Mouse (Mus musculus) neural tube, embryonic 11.5 days (tissue): ENCODE results near the gene St6galnac1. TPM values are rescaled to one million over a fixed set of nuclear protein-coding genes. Genes with fewer than 3 reads are reported as not detected.

Experiments
- ATAC-seq: fragments of 200-750 bp; cut with Nextera tagmentation; 2 replicates; pipeline ENCODE4 v1.8.0; 2017; ENCODE audit warnings: moderate number of reproducible peaks, mild to moderate bottlenecking, moderate TSS enrichment, moderate library complexity; ENCODE audit not compliant: insufficient read depth, low FRiP score, low TSS enrichment
- DNase-seq: peaks from one replicate; pipeline ENCODE4 v3.0.0-alpha.2; 2015; ENCODE audit warnings: low spot score
- H3K27ac ChIP-seq: fragments of 300-500 bp; sonication (generic); 2 replicates; pipeline ENCODE4 v1.5.1; 2014; ENCODE audit warnings: low read depth, mild to moderate bottlenecking, low read length
- H3K27me3 ChIP-seq: fragments of 300-500 bp; sonication (generic); 2 replicates; pipeline ENCODE4 v1.6.1; 2014; ENCODE audit warnings: mild to moderate bottlenecking, low read length, mixed read lengths; ENCODE audit not compliant: control insufficient read depth, insufficient read depth
- H3K36me3 ChIP-seq: fragments of 300-500 bp; sonication (generic); 2 replicates; pipeline ENCODE4 v1.6.1; 2014; ENCODE audit warnings: mild to moderate bottlenecking, low read length, moderate library complexity, mixed read lengths; ENCODE audit not compliant: control insufficient read depth, insufficient read depth
- H3K4me1 ChIP-seq: fragments of 300-500 bp; sonication (generic); 2 replicates; pipeline ENCODE4 v1.6.1; 2014; ENCODE audit warnings: low read length, mixed read lengths; ENCODE audit not compliant: control insufficient read depth, insufficient read depth
- H3K4me2 ChIP-seq: fragments of 300-500 bp; sonication (generic); 2 replicates; pipeline ENCODE4 v1.6.1; 2014; ENCODE audit warnings: low read depth, mild to moderate bottlenecking, moderate library complexity
- H3K4me3 ChIP-seq: fragments of 300-500 bp; sonication (generic); 2 replicates; pipeline ENCODE4 v1.5.1; 2014; ENCODE audit warnings: low read depth, low read length
- H3K9ac ChIP-seq: fragments of 300-500 bp; sonication (generic); 2 replicates; pipeline ENCODE4 v1.6.1; 2014; ENCODE audit warnings: mild to moderate bottlenecking, low read length
- H3K9me3 ChIP-seq: fragments of 300-500 bp; sonication (generic); 2 replicates; pipeline ENCODE4 v1.6.1; 2016; ENCODE audit warnings: low read length; ENCODE audit not compliant: control insufficient read depth
- WGBS: fragments of 180-500 bp; shearing (Covaris S2); extraction: QIAGEN DNeasy Blood & Tissue Kit; methylation state at CpG from one replicate; pipeline ENCODE4 v1.1.7; 2014; 5-methylcytosine and 5-hydroxymethylcytosine counted together
- polyA plus RNA-seq: library from polyadenylated mRNA; unstranded; fragments of >200 nt; fragmentation: Nextera tagmentation; extraction: Ambion mirVana; gene quantifications from 2 replicates; pipeline ENCODE4 v1.2.1, GENCODE M21; 2014

The St6galnac1 gene
- polyA plus RNA-seq, 1 experiment from 2014 or later = not detected

DNA sequence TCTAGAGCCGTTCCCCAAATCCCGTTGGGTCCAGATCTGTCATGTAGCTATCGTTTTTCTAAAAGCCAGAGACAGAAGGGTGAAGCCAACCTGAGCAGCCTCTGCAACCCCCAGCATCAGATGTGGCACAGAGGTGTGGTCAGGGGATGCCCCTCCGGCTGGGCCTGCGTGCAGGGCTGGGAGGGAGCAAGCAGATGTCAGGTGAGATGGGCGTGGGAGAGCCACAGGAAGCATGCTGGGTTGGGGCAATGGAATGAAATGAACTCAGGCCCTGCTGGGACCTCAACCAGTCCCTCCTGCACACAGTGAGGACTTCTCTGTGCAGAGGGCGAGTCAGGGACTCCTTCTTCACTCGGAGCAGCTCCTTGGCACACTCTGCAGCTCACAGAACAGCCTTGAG is 34.2 kb upstream of the St6galnac1 start:
- Histone ChIP-seq H3K27me3 (no peaks in the 10 kb centered on the region), H3K4me3 (no peak overlapping the region), H3K9me3 (no peaks in the 10 kb centered on the region), H3K4me1 (peaks cover 42% of the 10 kb centered on the region), H3K27ac (no peak overlapping the region), H3K36me3 (no peaks in the 10 kb centered on the region), H3K9ac (no peak overlapping the region), H3K4me2 (no peak overlapping the region)
- ATAC-seq = no peak
- DNase-seq = no peak
- 74% methylated on average over 8 of the region's 8 CpGs for WGBS

DNA sequence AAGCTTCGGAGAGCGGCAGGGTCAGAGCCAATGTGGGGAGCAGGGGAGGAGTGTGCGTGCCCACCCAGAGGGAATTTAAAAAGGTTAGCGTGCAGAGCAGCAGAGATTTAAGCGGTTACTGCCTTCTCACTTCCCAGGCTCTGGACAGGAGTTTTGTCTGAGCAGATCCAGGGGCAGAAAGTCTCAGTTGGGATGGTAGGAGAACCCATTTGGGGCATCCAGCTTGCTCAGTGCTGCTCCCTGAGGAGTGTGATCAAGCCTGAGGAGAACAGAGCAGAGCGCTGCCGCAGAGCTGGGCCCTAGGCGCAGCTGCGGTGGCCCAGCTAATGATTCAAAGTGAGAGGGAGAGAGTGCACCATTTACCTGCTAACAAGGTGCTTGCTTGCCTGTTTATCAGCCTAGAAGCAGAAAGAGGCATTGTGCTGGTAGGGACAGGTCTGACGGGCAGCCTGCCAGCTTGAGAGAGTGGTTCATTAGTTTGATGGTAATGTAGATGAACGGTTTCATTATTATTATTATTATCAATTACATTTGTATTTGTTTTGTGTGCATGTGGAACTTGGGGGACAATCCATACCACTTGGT is 33.6 kb upstream of the St6galnac1 start:
- Histone ChIP-seq H3K4me3 (no peak overlapping the region), H3K27ac (no peak overlapping the region), H3K9ac (no peak overlapping the region), H3K36me3 (no peaks in the 10 kb centered on the region), H3K27me3 (no peaks in the 10 kb centered on the region), H3K9me3 (no peaks in the 10 kb centered on the region), H3K4me2 (no peak overlapping the region), H3K4me1 (peaks cover 36% of the 10 kb centered on the region)
- WGBS = 81% methylated on average over 11 of the region's 11 CpGs
- no peak for DNase-seq
- ATAC-seq = no peak

DNA sequence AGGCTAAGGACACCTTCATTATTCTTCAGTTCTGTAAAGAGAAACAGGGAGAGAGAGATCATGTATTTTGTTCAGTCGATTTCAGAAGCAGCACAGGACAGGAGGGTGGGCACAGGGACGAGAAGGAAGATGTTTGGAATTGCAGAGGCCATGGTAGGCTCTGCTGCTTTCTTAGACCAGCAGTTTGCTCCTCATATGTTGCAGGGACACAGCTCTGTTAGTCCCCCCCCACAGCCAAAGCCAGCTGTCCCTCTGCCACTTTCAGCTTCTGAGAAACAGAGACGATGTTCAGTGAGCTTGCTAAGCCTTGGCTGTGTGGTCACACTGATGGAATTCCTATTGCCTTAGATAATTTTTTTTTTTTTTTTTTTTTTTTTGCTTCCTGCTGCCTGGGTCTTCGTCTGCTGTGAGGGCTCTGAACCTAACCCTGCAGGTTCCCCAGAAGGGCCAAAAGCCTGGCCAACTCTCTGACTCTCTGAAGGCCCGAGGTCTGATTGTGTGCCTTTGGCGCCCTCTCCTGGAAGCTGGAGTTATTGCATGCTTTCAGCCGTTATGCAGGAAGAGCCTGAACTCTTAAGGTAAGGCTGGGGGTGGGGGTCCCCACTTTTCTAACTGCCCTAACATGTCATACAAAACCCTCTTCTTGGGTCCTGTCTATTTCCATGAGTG is 32.8 kb upstream of the St6galnac1 start:
- Histone ChIP-seq H3K27ac (no peak overlapping the region), H3K4me1 (peaks cover 28% of the 10 kb centered on the region), H3K9me3 (no peaks in the 10 kb centered on the region), H3K9ac (no peak overlapping the region), H3K4me3 (no peak overlapping the region), H3K27me3 (no peaks in the 10 kb centered on the region), H3K36me3 (no peaks in the 10 kb centered on the region), H3K4me2 (no peak overlapping the region)
- peak; percentile 83 for DNase-seq
- WGBS = 32% methylated on average over 7 of the region's 7 CpGs
- ATAC-seq = no peak

DNA sequence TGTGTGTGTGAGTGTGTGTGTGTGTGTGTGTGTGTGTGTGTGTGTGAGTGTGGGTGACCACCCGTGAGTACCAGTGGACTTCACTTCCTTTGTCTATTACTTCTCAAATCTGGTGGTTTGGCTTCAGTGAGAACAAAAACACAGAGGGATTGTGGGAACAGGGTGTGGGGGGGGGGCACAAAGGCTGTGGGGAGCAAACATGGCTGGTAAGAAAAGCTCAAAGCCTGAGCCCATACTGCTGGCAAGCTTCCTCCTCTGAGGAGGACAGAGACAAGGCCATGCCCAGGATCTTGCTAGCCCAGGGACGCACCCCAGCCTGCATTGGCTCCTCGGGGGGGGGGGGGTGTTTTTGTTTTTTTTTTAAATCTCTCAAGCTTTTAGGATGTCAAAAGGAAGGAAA is 32.2 kb upstream of the St6galnac1 start:
- Histone ChIP-seq H3K27me3 (no peaks in the 10 kb centered on the region), H3K27ac (no peak overlapping the region), H3K9me3 (no peaks in the 10 kb centered on the region), H3K36me3 (no peaks in the 10 kb centered on the region), H3K4me1 (peaks cover 23% of the 10 kb centered on the region), H3K4me3 (no peak overlapping the region), H3K9ac (no peak overlapping the region), H3K4me2 (no peak overlapping the region)
- ATAC-seq (no peak), DNase-seq (no peak)
- 86% methylated on average over 2 of the region's 3 CpGs for WGBS

DNA sequence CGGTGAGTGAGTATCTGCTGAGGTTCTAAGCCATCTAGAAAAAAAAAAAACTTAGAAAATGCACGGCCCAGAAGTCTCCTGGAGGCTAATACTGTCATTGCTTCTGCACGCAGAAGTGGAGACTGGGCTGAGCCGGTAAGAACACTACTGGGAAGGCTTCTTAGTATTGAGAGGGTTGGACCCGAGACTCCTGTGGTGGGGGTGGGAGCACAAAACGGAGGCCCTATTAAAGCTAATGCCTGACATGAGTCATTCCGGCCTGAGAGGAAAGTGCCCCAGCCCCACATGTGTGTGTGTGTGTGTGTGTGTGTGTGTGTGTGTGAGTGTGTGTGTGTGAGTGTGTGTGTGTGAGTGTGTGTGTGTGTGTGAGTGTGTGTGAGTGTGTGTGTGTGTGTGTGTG is 31.8 kb upstream of the St6galnac1 start:
- Histone ChIP-seq H3K4me1 (peaks cover 18% of the 10 kb centered on the region), H3K4me3 (no peak overlapping the region), H3K9me3 (no peaks in the 10 kb centered on the region), H3K9ac (no peak overlapping the region), H3K36me3 (no peaks in the 10 kb centered on the region), H3K4me2 (no peak overlapping the region), H3K27me3 (no peaks in the 10 kb centered on the region), H3K27ac (no peak overlapping the region)
- WGBS = 77% methylated on average over 7 of the region's 7 CpGs
- no peak for DNase-seq
- ATAC-seq = no peak

DNA sequence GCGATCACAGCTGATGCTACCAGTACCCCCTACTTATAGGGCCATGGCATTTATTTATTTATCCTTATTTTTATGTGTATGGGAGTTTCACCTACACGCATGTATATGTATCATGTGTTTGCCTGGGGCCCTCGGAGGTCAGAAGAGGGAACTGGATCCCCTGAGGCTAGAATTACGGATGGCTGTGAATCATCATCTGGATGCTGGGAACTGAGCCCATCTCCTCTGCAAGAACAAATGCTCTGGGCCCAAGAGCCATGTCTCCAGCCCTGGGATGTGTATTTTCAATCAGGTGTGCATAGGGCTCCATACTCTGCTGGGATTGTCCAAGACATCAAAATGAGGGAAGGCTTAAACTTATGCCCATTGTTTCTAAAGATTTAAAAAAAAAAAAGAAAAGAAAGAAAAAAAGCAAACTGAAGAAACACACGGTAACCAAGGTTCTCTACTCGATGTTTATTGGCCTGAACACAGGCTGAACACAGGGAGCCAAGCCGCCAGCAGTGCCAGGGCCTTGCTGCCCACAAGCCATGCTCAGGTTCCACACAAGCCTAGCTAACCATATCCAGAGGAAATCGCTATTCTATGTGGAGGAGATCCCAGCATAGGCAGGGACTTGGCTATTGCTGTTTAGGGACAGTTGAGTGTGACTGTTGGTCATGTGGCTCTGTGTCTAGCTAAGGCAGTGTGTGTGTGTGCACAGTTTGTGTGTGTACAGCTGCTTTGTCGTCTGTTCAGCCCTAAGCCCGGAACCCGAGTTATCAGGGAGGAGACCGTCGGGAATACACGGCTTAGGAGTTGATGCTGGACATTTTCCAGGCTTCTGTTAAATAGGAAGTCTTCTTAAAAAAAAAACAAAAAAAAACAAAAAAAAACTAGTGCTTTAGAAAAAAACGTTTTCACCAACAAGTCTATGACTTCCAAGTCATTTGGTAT is 31.1 kb upstream of the St6galnac1 start:
- no peaks in the 10 kb centered on the region for H3K9me3 ChIP-seq
- no peak overlapping the region for H3K4me2 ChIP-seq
- DNase-seq = no peak
- H3K4me1 ChIP-seq = peaks cover 14% of the 10 kb centered on the region
- no peak overlapping the region for H3K9ac ChIP-seq
- WGBS = 85% methylated on average over 15 of the region's 15 CpGs
- H3K36me3 ChIP-seq = no peaks in the 10 kb centered on the region
- H3K27ac ChIP-seq = no peak overlapping the region
- H3K4me3 ChIP-seq = no peak overlapping the region
- no peak for ATAC-seq
- H3K27me3 ChIP-seq = no peaks in the 10 kb centered on the region

DNA sequence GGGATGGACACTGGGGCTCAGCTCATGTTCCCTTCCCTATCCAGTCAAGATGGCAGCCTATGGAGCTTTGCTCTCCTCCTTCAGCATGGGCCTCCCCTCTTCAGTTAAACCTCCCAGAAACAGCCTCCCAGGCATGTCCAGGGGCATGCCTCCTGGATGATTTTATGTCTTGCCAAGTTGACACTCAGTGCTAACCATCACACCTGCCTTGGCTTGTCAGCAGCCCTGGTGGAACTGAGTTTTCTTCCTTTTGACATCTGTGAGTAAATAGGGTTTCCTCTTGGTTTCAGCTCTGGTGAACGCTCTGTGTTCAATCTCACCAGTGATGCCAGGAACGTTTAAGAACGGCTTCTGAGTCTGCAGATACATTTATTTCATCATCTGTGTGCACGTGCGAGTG is 27.4 kb upstream of the St6galnac1 start:
- DNase-seq = no peak
- no peak for ATAC-seq
- Histone ChIP-seq H3K9ac (no peak overlapping the region), H3K4me1 (no peaks in the 10 kb centered on the region; the same call in 1 of the 2 replicates), H3K36me3 (no peaks in the 10 kb centered on the region), H3K27ac (no peak overlapping the region), H3K4me2 (no peak overlapping the region), H3K9me3 (no peaks in the 10 kb centered on the region), H3K27me3 (no peaks in the 10 kb centered on the region), H3K4me3 (no peak overlapping the region)
- WGBS = 83% methylated on average over 5 of the region's 5 CpGs

DNA sequence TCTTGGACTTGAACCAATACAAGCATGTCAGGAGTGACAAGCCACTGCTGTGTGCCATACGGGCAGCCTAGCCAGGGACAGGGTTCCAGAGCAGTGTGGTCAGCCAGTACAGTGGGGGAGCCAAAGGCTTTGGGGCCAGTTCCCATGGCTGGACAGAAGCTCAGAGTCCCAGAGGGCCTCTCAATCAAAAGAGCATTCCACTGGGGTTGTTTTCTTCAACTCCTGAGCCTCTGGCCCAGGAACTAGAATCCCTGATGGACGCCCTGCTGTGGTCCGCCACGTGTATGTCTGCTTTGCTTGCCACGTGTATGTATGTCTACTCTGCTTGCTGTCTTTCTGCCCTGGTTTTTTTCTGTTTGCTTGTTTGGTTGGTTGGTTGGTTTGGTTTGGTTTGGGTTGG is 25.8 kb upstream of the St6galnac1 start:
- Histone ChIP-seq H3K27ac (no peak overlapping the region), H3K4me2 (no peak overlapping the region), H3K9ac (no peak overlapping the region), H3K36me3 (no peaks in the 10 kb centered on the region), H3K9me3 (no peaks in the 10 kb centered on the region), H3K4me1 (no peaks in the 10 kb centered on the region; the same call in 1 of the 2 replicates), H3K27me3 (no peaks in the 10 kb centered on the region), H3K4me3 (no peak overlapping the region)
- ATAC-seq (no peak), DNase-seq (no peak)
- WGBS = 70% methylated on average over 5 of the region's 5 CpGs
